Mouse (Mus musculus): ENCODE measurements around the gene Gm4985. TPM values are rescaled to one million over a fixed set of nuclear protein-coding genes. Genes with fewer than 3 reads are reported as not detected.
"Not testable (repeated sequence)": the region's sequence is repeated elsewhere in the genome, so short reads cannot be mapped to it uniquely, and the experiment has no call there.

The Gm4985 gene
- polyA plus RNA-seq (2012; rRNA removed): not detected in 2 replicates

- not testable (repeated sequence) for H3K36me3 ChIP-seq (ENCODE audit: control insufficient read depth, insufficient read depth, low read length); H3K4me3 ChIP-seq (ENCODE audit: low read depth, low read length); H3K4me1 ChIP-seq (ENCODE audit: control insufficient read depth, insufficient read depth, insufficient read length, low read length); H3K27me3 ChIP-seq (ENCODE audit: control insufficient read depth, insufficient read depth, low read length); H3K27ac ChIP-seq (ENCODE audit: insufficient read depth, low read depth, low read length)
- WGBS: 80% methylated on average over 8 of the region's 8 CpGs
Measured at GRCm38 (mm10) chrX:23958834-23959233, at the start of gene Gm4985. Gm4985 (minus strand) TSS chrX:23958934.

- WGBS: 88% methylated on average over 2 of the region's 2 CpGs
Measured at GRCm38 (mm10) chrX:23954161-23954560, 4.6 kb downstream of the Gm4985 start.

More at GRCm38 (mm10) chrX:23954161-23954560, 4.6 kb downstream of the Gm4985 start:
- H3K36me3 ChIP-seq (ENCODE audit: control insufficient read depth, insufficient read depth, low read length): no peaks in the 10 kb centered on the region
- H3K4me1 ChIP-seq (ENCODE audit: control insufficient read depth, insufficient read depth, insufficient read length, low read length): no peaks in the 10 kb centered on the region
- no peak overlapping the region for H3K27ac ChIP-seq (ENCODE audit: insufficient read depth, low read depth, low read length)
- no peak overlapping the region for H3K4me3 ChIP-seq (ENCODE audit: low read depth, low read length)
- no peak for TF ChIP-seq POLR2A (IDR thresholded peaks at IDR 0.05; ENCODE audit: low read depth, low read length)
- TF ChIP-seq CTCF (IDR thresholded peaks at IDR 0.05; ENCODE audit: extremely low read depth, insufficient read length, insufficient replicate concordance, low read depth, low read length): no peak
- H3K27me3 ChIP-seq (ENCODE audit: control insufficient read depth, insufficient read depth, low read length): no peaks in the 10 kb centered on the region

Other genes starting within 250 kb of the Gm4985 start
- not detected in 2 replicates for gene Gm4907, start 76.4 kb downstream of the Gm4985 start, polyA plus RNA-seq (2012; rRNA removed)